Mouse (Mus musculus) MN1 (cell line): ENCODE data around the gene Vrk1.

Experiments used
- DNase-seq: peaks from one replicate; pipeline ENCODE4 v3.0.0-alpha.2; 2016; ENCODE audit warnings: low spot score

Vrk1 gene

GRCm38 (mm10) chr12:106010065-106010915, at the start of gene Vrk1:
Gene Vrk1 (plus strand): TSS chr12:106010228.
- DNase-seq = peak; percentile 94

- no peak for DNase-seq
These were observed 49.3 kb upstream of the Vrk1 start for GRCm38 (mm10) chr12:105960592-105961330.

GRCm38 (mm10) chr12:105961667-105962066, 48.4 kb upstream of the Vrk1 start:
- no peak for DNase-seq

GRCm38 (mm10) chr12:105962103-105963011, 47.7 kb upstream of the Vrk1 start:
- DNase-seq = peak; percentile 82

- DNase-seq = no peak
These were observed 46.9 kb upstream of the Vrk1 start for GRCm38 (mm10) chr12:105963012-105963572.

- no peak for DNase-seq
These were observed 43.0 kb upstream of the Vrk1 start for GRCm38 (mm10) chr12:105966887-105967637.

GRCm38 (mm10) chr12:105967806-105968205, 42.2 kb upstream of the Vrk1 start:
- DNase-seq = no peak

GRCm38 (mm10) chr12:105971182-105971581, 38.8 kb upstream of the Vrk1 start:
- DNase-seq = no peak

GRCm38 (mm10) chr12:105972673-105973072, 37.4 kb upstream of the Vrk1 start:
- DNase-seq = no peak

GRCm38 (mm10) chr12:105973691-105974090, 36.3 kb upstream of the Vrk1 start:
- peak; percentile 13 for DNase-seq

GRCm38 (mm10) chr12:105974107-105974506, 35.9 kb upstream of the Vrk1 start:
- peak; percentile 29 for DNase-seq

- DNase-seq = peak; percentile 11
These were observed 28.7 kb upstream of the Vrk1 start for GRCm38 (mm10) chr12:105981121-105981973.

GRCm38 (mm10) chr12:105981974-105982305, 28.1 kb upstream of the Vrk1 start:
- DNase-seq = no peak

GRCm38 (mm10) chr12:105982598-105982997, 27.4 kb upstream of the Vrk1 start:
- no peak for DNase-seq

- DNase-seq = no peak
These were observed 26.5 kb upstream of the Vrk1 start for GRCm38 (mm10) chr12:105983499-105983898.

GRCm38 (mm10) chr12:105988434-105988833, 21.6 kb upstream of the Vrk1 start:
- DNase-seq = no peak

GRCm38 (mm10) chr12:105992756-105993155, 17.3 kb upstream of the Vrk1 start:
- no peak for DNase-seq

GRCm38 (mm10) chr12:105993356-105993755, 16.7 kb upstream of the Vrk1 start:
- DNase-seq = no peak

GRCm38 (mm10) chr12:105995940-105996339, 14.1 kb upstream of the Vrk1 start:
- no peak for DNase-seq
